Mouse (Mus musculus) hindbrain, embryonic 14.5 days (tissue): ENCODE measurements around the gene Kif13a. TPM values are rescaled to one million over a fixed set of nuclear protein-coding genes. Genes with fewer than 3 reads are reported as not detected.
A peak's percentile ranks its signal among the peaks of the same experiment; 100 is the strongest.

Experiments
- ATAC-seq: fragments of 200-750 bp; cut with Nextera tagmentation; 2 replicates; pipeline ENCODE4 v1.8.0; 2017; ENCODE audit warnings: moderate number of reproducible peaks, mild to moderate bottlenecking, moderate TSS enrichment, moderate library complexity; ENCODE audit not compliant: low FRiP score
- DNase-seq: peaks from one replicate; pipeline ENCODE4 v3.0.0-alpha.2; 2015; ENCODE audit warnings: low spot score
- H3K27ac ChIP-seq: fragments of 300-500 bp; sonication (generic); 2 replicates; pipeline ENCODE4 v1.5.1; 2014; ENCODE audit warnings: mild to moderate bottlenecking, moderate library complexity
- H3K27me3 ChIP-seq: fragments of 300-500 bp; sonication (generic); 2 replicates; pipeline ENCODE4 v1.6.1; 2014; ENCODE audit warnings: mild to moderate bottlenecking, low read length, mixed read lengths; ENCODE audit not compliant: control insufficient read depth, insufficient read depth
- H3K36me3 ChIP-seq: fragments of 300-500 bp; sonication (generic); replicated peaks from 2 replicates; pipeline ENCODE4 v1.6.1; 2014; ENCODE audit not compliant: control insufficient read depth, insufficient read depth
- H3K4me1 ChIP-seq: fragments of 300-500 bp; sonication (generic); replicated peaks from 2 replicates; pipeline ENCODE4 v1.6.1; 2014; ENCODE audit warnings: antibody characterized with exemption, low read length, mixed read lengths; ENCODE audit not compliant: control insufficient read depth, insufficient read depth
- H3K4me2 ChIP-seq: fragments of 300-500 bp; sonication (generic); replicated peaks from 2 replicates; pipeline ENCODE4 v1.6.1; 2014; ENCODE audit warnings: mild to moderate bottlenecking, moderate library complexity
- H3K4me3 ChIP-seq: fragments of 300-500 bp; sonication (generic); replicated peaks from 2 replicates; pipeline ENCODE4 v1.5.1; 2014; ENCODE audit warnings: mild to moderate bottlenecking, low read length
- H3K9ac ChIP-seq: fragments of 300-500 bp; sonication (generic); 2 replicates; pipeline ENCODE4 v1.6.1; 2014
- H3K9me3 ChIP-seq: fragments of 300-500 bp; sonication (generic); 2 replicates; pipeline ENCODE4 v1.6.1; 2016; ENCODE audit warnings: low read length; ENCODE audit not compliant: control insufficient read depth
- WGBS: fragments of 180-500 bp; shearing (Covaris S2); extraction: QIAGEN DNeasy Blood & Tissue Kit; methylation state at CpG from one replicate; pipeline ENCODE4 v1.1.7; 2014; 5-methylcytosine and 5-hydroxymethylcytosine counted together
- polyA plus RNA-seq: library from polyadenylated mRNA; unstranded; fragments of >200 nt; fragmentation: Nextera tagmentation; extraction: Ambion mirVana; gene quantifications from 2 replicates; pipeline ENCODE4 v1.2.1, GENCODE M21; 2014

The Kif13a gene
- polyA plus RNA-seq, 1 experiment from 2014 or later, result 14.3 TPM

- Histone ChIP-seq H3K9ac (no peak overlapping the region), H3K36me3 (no peaks in the 10 kb centered on the region), H3K4me3 (no peak overlapping the region), H3K27me3 (no peaks in the 10 kb centered on the region), H3K4me1 (0 out of 2 replicates have a peak, but pooled peaks cover 3% of the 10 kb centered on the region), H3K9me3 (no peaks in the 10 kb centered on the region), H3K4me2 (no peak overlapping the region), H3K27ac (no peak overlapping the region)
- ATAC-seq (no peak), DNase-seq (no peak)
- 68% methylated on average over 11 of the region's 11 CpGs for WGBS
These were observed 31.3 kb downstream of the Kif13a start for GRCm38 (mm10) chr13:46898411-46898810.

- no peaks in the 10 kb centered on the region for H3K27me3 ChIP-seq
- H3K9ac ChIP-seq, result no peak overlapping the region
- peaks cover 15% of the 10 kb centered on the region for H3K4me1 ChIP-seq
- H3K4me2 ChIP-seq, result no peak overlapping the region
- 42% methylated on average over 4 of the region's 4 CpGs for WGBS
- H3K9me3 ChIP-seq, result no peaks in the 10 kb centered on the region
- H3K36me3 ChIP-seq, result no peaks in the 10 kb centered on the region
- no peak overlapping the region for H3K4me3 ChIP-seq
- DNase-seq, result no peak
- no peak overlapping the region for H3K27ac ChIP-seq
- ATAC-seq, result no peak
These were observed 37.3 kb downstream of the Kif13a start for GRCm38 (mm10) chr13:46892380-46892779.

GRCm38 (mm10) chr13:46888150-46888683 is 41.5 kb downstream of the Kif13a start:
- no peaks in the 10 kb centered on the region for H3K9me3 ChIP-seq
- H3K27me3 ChIP-seq, result no peaks in the 10 kb centered on the region
- H3K4me1 ChIP-seq, result peaks cover 22% of the 10 kb centered on the region
- WGBS, result 74% methylated on average over 12 of the region's 12 CpGs
- no peak overlapping the region for H3K4me3 ChIP-seq
- H3K9ac ChIP-seq, result no peak overlapping the region
- no peak overlapping the region for H3K4me2 ChIP-seq
- DNase-seq (no peak), ATAC-seq (no peak)
- 0 out of 2 replicates have a peak overlapping the region, but pooled peaks have one; percentile 21 for H3K27ac ChIP-seq
- H3K36me3 ChIP-seq, result no peaks in the 10 kb centered on the region

GRCm38 (mm10) chr13:46886497-46887261 is 43.0 kb downstream of the Kif13a start:
- no peak overlapping the region for H3K9ac ChIP-seq
- H3K9me3 ChIP-seq, result no peaks in the 10 kb centered on the region
- DNase-seq, result no peak
- no peak overlapping the region for H3K4me2 ChIP-seq
- 91% methylated on average over 10 of the region's 10 CpGs for WGBS
- no peak for ATAC-seq
- peaks cover 22% of the 10 kb centered on the region for H3K4me1 ChIP-seq
- H3K27ac ChIP-seq, result no peak overlapping the region
- H3K27me3 ChIP-seq, result no peaks in the 10 kb centered on the region
- H3K36me3 ChIP-seq, result no peaks in the 10 kb centered on the region
- no peak overlapping the region for H3K4me3 ChIP-seq

- WGBS, result 70% methylated on average over 5 of the region's 5 CpGs
- DNase-seq (no peak), ATAC-seq (no peak)
- H3K4me2 ChIP-seq, result no peak overlapping the region
- no peak overlapping the region for H3K4me3 ChIP-seq
- H3K4me1 ChIP-seq, result peaks cover 22% of the 10 kb centered on the region
- no peaks in the 10 kb centered on the region for H3K36me3 ChIP-seq
- no peaks in the 10 kb centered on the region for H3K27me3 ChIP-seq
- no peaks in the 10 kb centered on the region for H3K9me3 ChIP-seq
- H3K27ac ChIP-seq, result no peak overlapping the region
- H3K9ac ChIP-seq, result no peak overlapping the region
These were observed 44.0 kb downstream of the Kif13a start for GRCm38 (mm10) chr13:46885759-46886060.

GRCm38 (mm10) chr13:46884898-46885758 is 44.5 kb downstream of the Kif13a start:
- Histone ChIP-seq H3K4me3 (no peak overlapping the region), H3K27ac (no peak overlapping the region), H3K4me2 (no peak overlapping the region), H3K4me1 (peaks cover 22% of the 10 kb centered on the region), H3K27me3 (no peaks in the 10 kb centered on the region), H3K9ac (no peak overlapping the region), H3K9me3 (no peaks in the 10 kb centered on the region), H3K36me3 (no peaks in the 10 kb centered on the region)
- no peak for DNase-seq
- WGBS, result 78% methylated on average over 26 of the region's 26 CpGs
- ATAC-seq, result no peak

GRCm38 (mm10) chr13:46883976-46884375 is 45.7 kb downstream of the Kif13a start:
- Histone ChIP-seq H3K27ac (no peak overlapping the region), H3K9ac (no peak overlapping the region), H3K4me2 (no peak overlapping the region), H3K4me1 (peaks cover 22% of the 10 kb centered on the region), H3K36me3 (no peaks in the 10 kb centered on the region), H3K9me3 (no peaks in the 10 kb centered on the region), H3K27me3 (no peaks in the 10 kb centered on the region), H3K4me3 (no peak overlapping the region)
- DNase-seq (no peak), ATAC-seq (no peak)
- WGBS, result 92% methylated on average over 3 of the region's 3 CpGs

GRCm38 (mm10) chr13:46883381-46883780 is 46.3 kb downstream of the Kif13a start:
- Histone ChIP-seq H3K27me3 (no peaks in the 10 kb centered on the region), H3K9me3 (no peaks in the 10 kb centered on the region), H3K4me3 (no peak overlapping the region), H3K27ac (no peak overlapping the region), H3K4me2 (no peak overlapping the region), H3K9ac (no peak overlapping the region), H3K4me1 (peaks cover 17% of the 10 kb centered on the region; the same call in 1 of the 2 replicates), H3K36me3 (no peaks in the 10 kb centered on the region)
- ATAC-seq (no peak), DNase-seq (no peak)
- WGBS, result 87% methylated on average over 10 of the region's 10 CpGs

- Histone ChIP-seq H3K27ac (no peak overlapping the region), H3K4me2 (no peak overlapping the region), H3K27me3 (no peaks in the 10 kb centered on the region), H3K9me3 (no peaks in the 10 kb centered on the region), H3K9ac (no peak overlapping the region), H3K4me1 (peaks cover 6% of the 10 kb centered on the region; the same call in 1 of the 2 replicates), H3K4me3 (no peak overlapping the region), H3K36me3 (no peaks in the 10 kb centered on the region)
- ATAC-seq (no peak), DNase-seq (no peak)
- WGBS, result 40% methylated on average over 14 of the region's 14 CpGs
These were observed 48.9 kb downstream of the Kif13a start for GRCm38 (mm10) chr13:46880736-46881135.
